Mouse (Mus musculus): ENCODE data around the gene Smad3. TPM values are rescaled to one million over a fixed set of nuclear protein-coding genes. Genes with fewer than 3 reads are reported as not detected.

The Smad3 gene
- polyA plus RNA-seq, 1 experiment, result 6.1 TPM

DNA sequence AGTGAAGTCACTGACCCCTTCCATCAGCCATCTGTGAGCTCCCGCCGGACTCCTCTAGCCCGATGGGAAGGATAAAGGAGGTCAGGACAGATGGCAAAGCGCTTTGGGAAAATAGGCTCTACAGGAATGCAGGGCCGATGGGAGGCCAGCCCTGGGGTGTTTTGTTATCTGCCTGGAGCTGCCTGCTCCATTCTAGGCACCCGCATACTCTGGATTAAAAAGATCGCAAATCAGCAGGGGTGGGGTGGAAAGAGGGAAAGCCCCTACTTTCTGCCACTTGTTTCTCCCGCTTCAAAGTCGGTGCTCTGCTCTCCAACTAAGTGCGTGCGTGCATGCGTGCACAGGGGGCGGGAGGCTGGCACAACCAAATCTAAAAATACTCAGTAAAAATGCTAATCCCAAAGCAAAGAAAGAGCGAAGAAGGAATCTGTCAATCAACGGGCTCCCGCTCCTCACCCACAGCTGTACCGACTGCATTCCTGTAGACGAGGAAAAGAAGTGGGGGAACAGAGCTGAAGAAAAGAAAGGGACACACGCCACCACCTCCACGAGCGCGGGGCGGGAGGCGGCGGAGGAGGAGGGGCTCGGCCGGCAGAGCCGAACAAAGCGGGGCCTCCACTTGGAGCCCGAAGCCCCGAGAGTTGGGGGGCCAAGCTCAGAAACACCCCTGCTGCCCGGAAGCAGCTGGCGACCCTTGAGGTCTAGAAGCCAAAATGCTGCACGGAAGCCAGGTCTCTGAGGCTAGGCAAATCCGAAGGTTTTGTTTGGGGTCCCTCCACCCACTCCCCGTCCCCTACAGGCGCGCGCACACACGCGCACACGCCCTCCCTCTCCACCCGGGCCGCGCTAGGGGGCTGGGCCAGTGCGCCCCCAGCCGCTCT is 973 bp downstream of the Smad3 start:
- peaks cover 8% of the 10 kb centered on the region for H3K4me1 ChIP-seq (ENCODE audit: control insufficient read depth, insufficient read depth, low read length)
- no peak for TF ChIP-seq CTCF (IDR thresholded peaks at IDR 0.05; ENCODE audit: control insufficient read depth, insufficient read depth, insufficient replicate concordance, low read depth, low read length)
- no peak for TF ChIP-seq POLR2A (IDR thresholded peaks at IDR 0.05; ENCODE audit: control insufficient read depth, low read depth, low read length)
- H3K36me3 ChIP-seq (ENCODE audit: control insufficient read depth, insufficient read depth, low read length), result no peaks in the 10 kb centered on the region
- H3K27ac ChIP-seq (ENCODE audit: control insufficient read depth, insufficient read depth, low read depth, low read length), result peak overlapping the region; percentile 68; the same call in 1 of the 2 replicates
- no peaks in the 10 kb centered on the region for H3K27me3 ChIP-seq (ENCODE audit: control insufficient read depth, insufficient read depth, low read length)
- peak overlapping the region; percentile 86 for H3K4me3 ChIP-seq (ENCODE audit: control insufficient read depth, low read depth, low read length)

DNA sequence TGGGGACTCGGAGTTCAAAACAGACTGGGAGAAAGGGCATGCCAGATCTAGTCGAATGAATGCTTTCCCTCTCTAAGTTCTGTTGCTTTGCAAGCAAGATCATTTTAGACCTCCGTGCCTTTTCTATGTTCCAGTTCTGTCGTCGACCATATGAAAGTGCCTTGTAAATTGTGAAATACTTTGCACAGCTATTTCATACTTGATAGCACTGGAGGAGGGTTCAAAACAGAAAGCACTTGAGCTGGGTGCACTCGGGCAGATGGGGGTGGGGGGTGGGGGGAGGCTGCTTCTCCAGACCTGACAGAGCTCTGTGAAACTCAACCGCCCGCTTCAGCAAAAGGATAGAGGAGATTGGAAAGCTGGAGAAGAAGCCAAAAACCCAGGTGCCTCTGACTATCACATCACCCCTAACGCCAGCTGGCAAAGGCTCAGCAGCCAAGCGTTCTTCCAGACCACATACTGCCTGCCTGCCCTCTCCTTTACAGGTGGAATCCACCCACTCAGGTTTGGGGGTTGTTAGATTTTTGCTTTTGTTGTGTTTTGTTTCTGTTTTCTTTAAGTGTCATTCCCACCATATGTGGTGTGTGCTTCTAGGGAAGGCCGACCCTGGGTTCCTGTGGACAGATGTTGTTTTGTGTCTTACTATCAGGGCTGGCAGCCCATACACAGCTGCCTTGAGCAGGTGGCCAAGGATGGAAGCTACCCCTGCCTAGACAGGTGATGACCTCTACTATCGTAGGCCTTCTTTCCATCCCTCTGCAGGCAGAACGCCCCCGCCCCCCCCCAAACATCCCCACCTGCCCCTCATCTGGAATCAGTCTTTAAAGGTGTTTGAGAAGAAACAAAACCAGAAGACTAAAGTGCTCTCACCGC is 1.9 kb downstream of the Smad3 start:
- Histone ChIP-seq H3K4me1 (ENCODE audit: control insufficient read depth, insufficient read depth, low read length) (peaks cover 8% of the 10 kb centered on the region), H3K27ac (ENCODE audit: control insufficient read depth, insufficient read depth, low read depth, low read length) (no peak overlapping the region), H3K36me3 (ENCODE audit: control insufficient read depth, insufficient read depth, low read length) (no peaks in the 10 kb centered on the region), H3K27me3 (ENCODE audit: control insufficient read depth, insufficient read depth, low read length) (no peaks in the 10 kb centered on the region), H3K4me3 (ENCODE audit: control insufficient read depth, low read depth, low read length) (no peak overlapping the region)
- TF ChIP-seq CTCF (IDR thresholded peaks at IDR 0.05; ENCODE audit: control insufficient read depth, insufficient read depth, insufficient replicate concordance, low read depth, low read length) (no peak), POLR2A (IDR thresholded peaks at IDR 0.05; ENCODE audit: control insufficient read depth, low read depth, low read length) (no peak)

DNA sequence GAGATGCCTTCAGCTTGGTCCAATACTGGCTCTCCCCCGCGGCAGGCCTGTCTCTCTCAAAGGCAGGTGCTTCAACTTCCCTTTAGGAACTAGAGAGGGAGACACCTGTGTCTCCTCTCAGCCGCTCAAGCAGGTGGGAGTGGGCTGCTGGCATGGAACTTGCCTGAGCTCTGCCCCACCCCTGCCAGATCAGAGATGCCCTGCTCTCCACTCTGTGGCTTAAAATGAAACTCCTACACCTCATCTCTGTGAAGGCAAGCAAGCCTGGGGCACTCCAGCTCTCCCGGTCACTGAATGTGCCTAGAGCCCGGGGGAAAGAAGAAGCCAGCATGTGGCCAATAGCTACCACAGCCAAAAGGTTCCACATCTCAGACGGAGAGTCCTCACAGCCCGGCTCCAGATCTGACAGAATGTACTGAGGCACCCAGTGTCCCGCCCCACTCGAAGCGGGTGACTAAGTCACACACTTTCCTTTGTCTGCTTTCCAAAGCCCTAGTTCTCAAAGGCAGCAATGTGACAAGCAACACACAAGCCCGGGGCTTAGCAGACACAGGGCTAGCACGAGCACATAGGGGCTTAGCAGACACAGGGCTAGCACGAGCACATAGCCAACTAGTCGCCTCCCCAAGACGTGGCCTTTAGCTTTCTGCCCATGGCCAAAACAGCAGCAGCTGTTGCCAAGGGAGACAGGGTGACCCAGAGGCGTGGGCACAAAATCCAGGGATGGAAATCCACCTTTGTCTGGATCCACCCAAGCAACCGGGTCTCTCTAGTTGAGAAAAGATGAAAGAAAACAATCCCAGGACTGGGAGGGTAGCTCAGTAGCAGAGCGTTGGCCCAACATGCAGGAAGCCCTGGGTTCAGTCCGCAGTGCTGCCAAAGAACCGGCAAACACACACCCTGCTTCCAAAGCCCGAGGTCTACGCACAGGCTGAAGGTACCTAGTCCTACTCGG is 3.0 kb downstream of the Smad3 start:
- TF ChIP-seq POLR2A (IDR thresholded peaks at IDR 0.05; ENCODE audit: control insufficient read depth, low read depth, low read length), result no peak
- TF ChIP-seq CTCF (IDR thresholded peaks at IDR 0.05; ENCODE audit: control insufficient read depth, insufficient read depth, insufficient replicate concordance, low read depth, low read length), result no peak
- no peak overlapping the region for H3K27ac ChIP-seq (ENCODE audit: control insufficient read depth, insufficient read depth, low read depth, low read length)
- no peaks in the 10 kb centered on the region for H3K27me3 ChIP-seq (ENCODE audit: control insufficient read depth, insufficient read depth, low read length)
- H3K4me1 ChIP-seq (ENCODE audit: control insufficient read depth, insufficient read depth, low read length), result peaks cover 8% of the 10 kb centered on the region
- no peak overlapping the region for H3K4me3 ChIP-seq (ENCODE audit: control insufficient read depth, low read depth, low read length)
- H3K36me3 ChIP-seq (ENCODE audit: control insufficient read depth, insufficient read depth, low read length), result no peaks in the 10 kb centered on the region

DNA sequence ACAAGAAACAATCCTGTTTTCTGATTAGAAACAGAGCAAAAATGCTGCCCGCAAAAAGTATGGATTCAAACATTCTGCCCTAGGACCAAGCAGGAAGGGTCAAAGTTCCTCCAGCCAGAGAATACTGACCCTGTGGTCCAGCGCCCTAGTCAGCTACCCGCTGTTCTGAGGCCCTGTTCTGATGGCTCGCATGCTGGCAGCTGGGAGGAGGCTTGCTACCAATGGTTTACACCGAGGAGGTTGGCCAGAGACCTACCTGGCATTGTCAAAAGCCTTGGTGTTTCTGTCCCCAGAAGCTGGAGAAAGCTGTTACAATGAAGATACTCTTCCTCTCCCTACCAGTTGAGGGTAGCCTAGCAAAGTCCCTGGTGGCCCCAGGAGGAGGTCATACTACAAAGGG is 3.8 kb downstream of the Smad3 start:
- no peak overlapping the region for H3K4me3 ChIP-seq (ENCODE audit: control insufficient read depth, low read depth, low read length)
- no peak overlapping the region for H3K27ac ChIP-seq (ENCODE audit: control insufficient read depth, insufficient read depth, low read depth, low read length)
- TF ChIP-seq POLR2A (IDR thresholded peaks at IDR 0.05; ENCODE audit: control insufficient read depth, low read depth, low read length) (no peak), CTCF (IDR thresholded peaks at IDR 0.05; ENCODE audit: control insufficient read depth, insufficient read depth, insufficient replicate concordance, low read depth, low read length) (no peak)
- H3K27me3 ChIP-seq (ENCODE audit: control insufficient read depth, insufficient read depth, low read length), result no peaks in the 10 kb centered on the region
- no peaks in the 10 kb centered on the region for H3K36me3 ChIP-seq (ENCODE audit: control insufficient read depth, insufficient read depth, low read length)
- H3K4me1 ChIP-seq (ENCODE audit: control insufficient read depth, insufficient read depth, low read length), result peaks cover 8% of the 10 kb centered on the region

DNA sequence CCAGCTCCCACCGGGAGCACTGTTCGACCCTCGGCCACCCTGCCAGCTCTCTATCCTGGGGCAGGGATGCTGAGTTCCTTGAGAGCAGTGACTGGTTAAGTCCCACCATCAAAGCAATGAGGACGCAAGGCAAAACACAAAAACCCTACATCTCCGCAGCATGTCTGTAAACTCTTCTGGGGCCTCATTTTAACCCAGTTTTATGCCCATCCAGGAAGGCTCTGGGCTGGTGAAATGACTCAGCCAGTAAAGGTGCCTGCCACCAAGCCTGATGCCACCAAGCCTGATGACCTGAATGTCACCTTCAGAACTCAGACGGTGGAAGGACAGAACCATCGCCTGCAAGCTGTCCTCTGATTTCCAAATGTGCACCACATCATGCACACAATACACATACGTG is 4.4 kb downstream of the Smad3 start:
- Histone ChIP-seq H3K27ac (ENCODE audit: control insufficient read depth, insufficient read depth, low read depth, low read length) (no peak overlapping the region), H3K4me1 (ENCODE audit: control insufficient read depth, insufficient read depth, low read length) (peaks cover 10% of the 10 kb centered on the region)
- TF ChIP-seq CTCF (IDR thresholded peaks at IDR 0.05; ENCODE audit: control insufficient read depth, insufficient read depth, insufficient replicate concordance, low read depth, low read length), result no peak
- TF ChIP-seq POLR2A (IDR thresholded peaks at IDR 0.05; ENCODE audit: control insufficient read depth, low read depth, low read length), result no peak

DNA sequence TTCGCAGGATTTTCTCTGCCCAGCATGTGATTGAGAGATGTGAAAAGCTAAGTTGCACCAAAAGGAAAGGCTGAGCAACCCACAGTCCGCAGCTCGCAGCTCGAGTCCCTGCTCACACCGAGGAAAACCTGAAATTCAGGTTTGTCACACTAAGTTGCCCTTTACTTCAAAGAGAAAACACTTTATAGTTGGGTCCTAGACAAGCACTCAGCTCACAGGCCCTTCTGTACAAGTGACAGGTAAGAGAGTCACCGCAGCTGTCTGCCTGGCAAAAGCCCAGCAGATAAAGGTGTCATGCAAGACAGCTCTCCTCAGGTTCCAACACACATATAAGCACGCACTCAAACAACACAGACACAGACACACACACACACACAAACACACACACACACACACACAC is 5.2 kb downstream of the Smad3 start:
- Histone ChIP-seq H3K4me3 (ENCODE audit: control insufficient read depth, low read depth, low read length) (no peak overlapping the region), H3K36me3 (ENCODE audit: control insufficient read depth, insufficient read depth, low read length) (no peaks in the 10 kb centered on the region), H3K27ac (ENCODE audit: control insufficient read depth, insufficient read depth, low read depth, low read length) (no peak overlapping the region), H3K4me1 (ENCODE audit: control insufficient read depth, insufficient read depth, low read length) (peaks cover 10% of the 10 kb centered on the region), H3K27me3 (ENCODE audit: control insufficient read depth, insufficient read depth, low read length) (no peaks in the 10 kb centered on the region)
- TF ChIP-seq CTCF (IDR thresholded peaks at IDR 0.05; ENCODE audit: control insufficient read depth, insufficient read depth, insufficient replicate concordance, low read depth, low read length), result no peak
- no peak for TF ChIP-seq POLR2A (IDR thresholded peaks at IDR 0.05; ENCODE audit: control insufficient read depth, low read depth, low read length)

More for the DNA sequence above, 4.4 kb downstream of the Smad3 start:
- Histone ChIP-seq H3K4me3 (ENCODE audit: control insufficient read depth, low read depth, low read length) (no peak overlapping the region), H3K36me3 (ENCODE audit: control insufficient read depth, insufficient read depth, low read length) (no peaks in the 10 kb centered on the region), H3K27me3 (ENCODE audit: control insufficient read depth, insufficient read depth, low read length) (no peaks in the 10 kb centered on the region)
